Mouse (Mus musculus) heart, adult 2 months (tissue): ENCODE measurements around the gene Dennd2a. TPM values are rescaled to one million over a fixed set of nuclear protein-coding genes. Genes with fewer than 3 reads are reported as not detected.

Experiments used
- DNase-seq, 2 experiments: peaks; one replicate each; pipeline ENCODE4 v3.0.0; 2021
- H3K27ac ChIP-seq: fragments of 200-600 bp; 2 replicates; pipeline ENCODE4 v1.8.1; 2022
- H3K27me3 ChIP-seq: fragments of 200-500 bp; 2 replicates; pipeline ENCODE4 v1.6.1; 2012; ENCODE audit warnings: mild to moderate bottlenecking, low read length, inconsistent platforms, mixed read lengths; ENCODE audit not compliant: control insufficient read depth, insufficient read depth
- H3K36me3 ChIP-seq: fragments of 200-500 bp; 2 replicates; pipeline ENCODE4 v1.6.1; 2012; ENCODE audit warnings: low read length, inconsistent platforms; ENCODE audit not compliant: control insufficient read depth, insufficient read depth
- H3K4me1 ChIP-seq: fragments of 200-500 bp; 2 replicates; pipeline ENCODE4 v1.6.1; 2011; ENCODE audit warnings: low read length; ENCODE audit not compliant: control insufficient read depth, insufficient read depth
- H3K4me3 ChIP-seq: fragments of 200-600 bp; 2 replicates; pipeline ENCODE4 v1.8.1; 2022
- H3K79me2 ChIP-seq: fragments of 200-500 bp; replicated peaks from 2 replicates; pipeline ENCODE4 v1.6.1; 2012; ENCODE audit warnings: mild to moderate bottlenecking, inconsistent platforms, low read length, moderate library complexity, mixed read lengths; ENCODE audit not compliant: control insufficient read depth, insufficient read depth
- H3K9ac ChIP-seq: fragments of 200-500 bp; 2 replicates; pipeline ENCODE4 v1.6.1; 2012; ENCODE audit warnings: low read depth, mild to moderate bottlenecking, control low read depth, inconsistent platforms, low read length, mixed read lengths
- CTCF ChIP-seq: fragments of 200-600 bp; IDR thresholded peaks from 2 replicates; pipeline ENCODE4 v1.8.1; 2022; ENCODE audit warnings: antibody characterized with exemption, mild to moderate bottlenecking, moderate library complexity
- EP300 ChIP-seq: fragments of 200-500 bp; IDR thresholded peaks from 2 replicates; pipeline ENCODE4 v1.6.1; 2011; ENCODE audit warnings: low read depth, low read length, control low read depth; ENCODE audit not compliant: insufficient read depth
- POLR2A ChIP-seq: fragments of 200-500 bp; IDR thresholded peaks from 2 replicates; pipeline ENCODE4 v1.6.1; 2011; ENCODE audit warnings: mild to moderate bottlenecking, low read depth, low read length, control low read depth; ENCODE audit not compliant: insufficient read depth
- WGBS: fragments of 180-500 bp; shearing (Covaris S2); methylation state at CpG from one replicate; pipeline ENCODE4 v1.1.7; 2018; 5-methylcytosine and 5-hydroxymethylcytosine counted together
- intact Hi-C: fragments of 180-260 bp; cut with DNase I; formaldehyde crosslinking; loops from one replicate; pipeline ENCODE4 v1.15.1; 2025
- polyA plus RNA-seq: library from polyadenylated mRNA; depleted of rRNA; stranded (reverse); fragments of >200 nt; gene quantifications from 2 replicates; pipeline ENCODE4 v1.2.3, GENCODE M21; 2012
- total RNA-seq, 2 experiments: library from RNA; stranded (reverse); gene quantifications; 2 replicates each; pipeline ENCODE4 v1.2.3; 2021

Gene Dennd2a
- total and polyA plus RNA-seq, 3 experiments, result 5.6 to 6.6 (median 6.0) TPM

GRCm38 (mm10) chr6:39600851-39601250 lies 43.2 kb upstream of the Dennd2a start:
- H3K9ac ChIP-seq, result no peak overlapping the region

GRCm38 (mm10) chr6:39592401-39593214 lies 34.9 kb upstream of the Dennd2a start, which contains the start of gene Ndufb2:
Ndufb2 (plus strand) TSS chr6:39592574.
- Histone ChIP-seq H3K36me3 (peaks cover 6% of the 10 kb centered on the region), H3K9ac (peak within 1 kb of the TSS; percentile 95), H3K27me3 (no peaks in the 10 kb centered on the region), H3K4me1 (peaks cover 6% of the 10 kb centered on the region), H3K27ac (peak within 1 kb of the TSS; percentile 99), H3K4me3 (peak within 1 kb of the TSS; percentile 80), H3K79me2 (peaks cover 3% of the 10 kb centered on the region; the same call in 1 of the 2 replicates)
- peak; percentile 95 to 96 for DNase-seq
- TF ChIP-seq POLR2A (peak; percentile 95), EP300 (0 out of 2 replicates have a peak, but pooled peaks have one; percentile 66), CTCF (no peak)
- intact Hi-C loops, result loop anchor here (1.0 to 5.0 kb wide), 2 partner anchors 19 to 135 kb away; partner anchors contain the start of genes Adck2 and Braf
- WGBS, result 1% methylated on average over 56 of the region's 56 CpGs

More at GRCm38 (mm10) chr6:39600851-39601250, 43.2 kb upstream of the Dennd2a start:
- Histone ChIP-seq H3K36me3 (peaks cover 14% of the 10 kb centered on the region), H3K4me3 (no peak overlapping the region), H3K27me3 (no peaks in the 10 kb centered on the region), H3K4me1 (peaks cover 3% of the 10 kb centered on the region), H3K79me2 (no peaks in the 10 kb centered on the region), H3K27ac (no peak overlapping the region)
- TF ChIP-seq POLR2A, result no peak
- no peak for TF ChIP-seq CTCF
- WGBS, result 95% methylated on average over 3 of the region's 3 CpGs
- DNase-seq, result no peak
- intact Hi-C loops, result no loop called here

- no peaks in the 10 kb centered on the region for H3K27me3 ChIP-seq
- TF ChIP-seq CTCF (no peak), EP300 (no peak), POLR2A (no peak)
- peaks cover 6% of the 10 kb centered on the region for H3K36me3 ChIP-seq
- peaks cover 3% of the 10 kb centered on the region; the same call in 1 of the 2 replicates for H3K79me2 ChIP-seq
- no peak overlapping the region for H3K4me3 ChIP-seq
- no peak overlapping the region; the same call in 1 of the 2 replicates for H3K27ac ChIP-seq
- intact Hi-C loops, result loop anchor here (5.0 kb wide), 1 partner anchor 136 kb away; the partner anchor contains the start of gene Braf
- WGBS, result 91% methylated on average over 4 of the region's 4 CpGs
- DNase-seq, result no peak
- H3K9ac ChIP-seq, result no peak overlapping the region
- H3K4me1 ChIP-seq, result peaks cover 6% of the 10 kb centered on the region
Observed at GRCm38 (mm10) chr6:39591481-39591880, 33.8 kb upstream of the Dennd2a start.

DNA sequence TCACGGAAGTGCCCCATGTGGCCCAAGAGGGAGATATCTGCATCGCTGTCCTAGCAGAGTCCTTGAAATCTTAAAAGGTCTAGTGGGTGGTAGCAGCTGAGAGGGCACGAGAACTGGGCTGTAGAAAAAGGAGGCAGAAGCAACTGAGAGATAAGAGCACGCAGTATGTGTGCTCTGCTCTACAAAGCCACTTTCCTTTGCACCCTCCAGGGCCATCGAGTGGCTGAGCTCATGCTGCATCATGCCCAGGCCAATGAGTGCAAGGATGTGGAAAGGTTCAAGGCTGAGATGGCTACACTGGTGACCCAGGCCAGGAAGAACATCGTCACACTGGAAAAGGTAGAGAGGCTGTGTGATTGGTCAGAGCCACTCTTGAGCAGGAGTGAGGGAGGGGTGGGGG lies 27.9 kb upstream of the Dennd2a start, which contains the start of gene Gm42420:
TSS of gene Gm42420 (plus strand) at position 237 of the 400 bp plus-strand sequence.
- 84% methylated on average over 6 of the region's 6 CpGs for WGBS
- Histone ChIP-seq H3K27me3 (no peaks in the 10 kb centered on the region), H3K4me3 (no peak within 1 kb of the TSS), H3K36me3 (no peaks in the 10 kb centered on the region), H3K27ac (no peak within 1 kb of the TSS), H3K79me2 (no peaks in the 10 kb centered on the region), H3K4me1 (no peaks in the 10 kb centered on the region), H3K9ac (no peak within 1 kb of the TSS)
- intact Hi-C loops, result no loop called here
- TF ChIP-seq EP300 (no peak), POLR2A (no peak), CTCF (no peak)
- DNase-seq, result no peak

DNA sequence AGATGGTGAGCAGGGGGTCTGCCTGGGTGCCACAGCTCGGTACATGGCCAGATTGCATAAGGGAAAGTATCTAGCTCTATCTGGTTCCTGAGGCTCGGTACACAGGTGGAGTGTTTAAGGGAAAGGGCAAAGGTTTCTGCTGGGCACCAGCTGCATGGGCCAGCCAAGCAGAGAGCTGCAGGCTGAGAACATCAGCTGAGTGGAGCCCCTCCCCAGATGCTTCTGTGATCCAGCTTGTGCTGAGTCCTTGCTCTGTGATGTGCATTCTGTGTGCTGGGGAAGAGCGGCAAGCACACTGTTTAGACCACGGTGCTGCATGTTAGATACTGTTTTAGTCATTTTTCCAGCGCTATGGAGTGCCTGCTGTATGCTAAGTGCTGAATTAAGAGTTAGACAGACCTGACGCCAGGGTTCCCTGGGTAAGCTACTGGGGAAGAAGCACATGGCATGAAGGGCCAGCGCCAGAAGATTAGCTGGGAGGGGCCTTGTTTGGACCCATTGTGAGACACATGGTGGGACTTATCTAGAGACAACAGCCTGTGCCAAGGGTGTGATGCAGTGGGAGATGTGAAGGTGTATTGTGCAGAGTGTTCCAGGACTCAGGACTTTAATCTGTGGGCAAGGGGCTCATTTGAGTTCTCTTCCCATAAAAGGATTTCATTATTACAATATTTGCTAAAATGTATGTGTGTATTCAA lies 23.6 kb upstream of the Dennd2a start:
- DNase-seq, result no peak
- TF ChIP-seq POLR2A (no peak), EP300 (no peak), CTCF (no peak)
- intact Hi-C loops, result no loop called here
- 79% methylated on average over 7 of the region's 7 CpGs for WGBS
- Histone ChIP-seq H3K36me3 (no peaks in the 10 kb centered on the region; the same call in 1 of the 2 replicates), H3K9ac (no peak overlapping the region), H3K4me3 (no peak overlapping the region), H3K79me2 (peaks cover 1% of the 10 kb centered on the region; the same call in 1 of the 2 replicates), H3K27ac (no peak overlapping the region), H3K27me3 (no peaks in the 10 kb centered on the region), H3K4me1 (no peaks in the 10 kb centered on the region)
